Comparison of ENCODE assay signal across 28 mouse cellular contexts in the genomic region with DNA sequence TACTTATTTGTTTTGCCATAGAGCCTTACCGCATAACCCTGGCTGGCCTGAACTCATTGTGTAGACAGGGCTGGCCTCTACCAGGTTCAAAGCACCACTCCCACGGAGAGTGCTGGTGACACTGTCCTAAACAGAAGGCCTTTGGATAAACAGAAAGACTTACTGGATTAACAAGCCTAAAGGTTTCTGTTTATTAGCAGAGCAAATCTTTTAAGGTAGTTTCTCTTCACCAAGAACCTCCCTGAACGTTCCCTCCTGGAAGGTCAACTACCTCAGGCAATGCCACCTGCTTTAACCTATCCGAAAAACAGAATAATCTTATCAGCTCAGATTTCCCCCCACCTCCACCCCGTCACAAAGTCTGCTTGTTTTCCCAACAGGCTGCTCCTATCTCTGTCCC. TPM values are rescaled to one million over a fixed set of nuclear protein-coding genes. Genes with fewer than 3 reads are reported as not detected.
"Had no signal": no experiment of that assay in that cellular context is flagged by ENCODE, and none has a peak within 500 bp of the region (broad histone marks: within the 10 kb centered on the region; RNA-seq: fewer than 3 reads in every experiment).

No protein-coding gene starts in this region.

- H3K27me3 ChIP-seq: midbrain, embryonic 15.5 days; neural tube, embryonic 13.5 days; neural tube, embryonic 15.5 days; stomach, embryonic 15.5 days had no signal

- H3K36me3 ChIP-seq: midbrain, embryonic 15.5 days; neural tube, embryonic 15.5 days; stomach, embryonic 15.5 days had no signal

- H3K9me3 ChIP-seq: midbrain, embryonic 10.5 days; midbrain, embryonic 13.5 days; midbrain, embryonic 15.5 days; neural tube, embryonic 13.5 days; neural tube, embryonic 15.5 days; stomach, embryonic 15.5 days had no signal

- H3K4me3 ChIP-seq: midbrain, embryonic 10.5 days; midbrain, embryonic 13.5 days; midbrain, embryonic 15.5 days; myocyte; neural tube, embryonic 13.5 days; neural tube, embryonic 15.5 days; stomach, embryonic 15.5 days had no signal

- H3K27ac ChIP-seq: liver, embryonic 14.5 days; midbrain, embryonic 10.5 days; midbrain, embryonic 13.5 days; midbrain, embryonic 15.5 days; neural tube, embryonic 13.5 days; neural tube, embryonic 15.5 days; stomach, embryonic 15.5 days; stomach, postnatal 0 days had no signal

- H3K9ac ChIP-seq: liver, embryonic 14.5 days; lung, embryonic 14.5 days; midbrain, embryonic 13.5 days; midbrain, embryonic 15.5 days; neural tube, embryonic 13.5 days; neural tube, embryonic 15.5 days; stomach, embryonic 15.5 days had no signal

- DNase-seq: lung, adult 18-20 months; lung, embryonic 14.5 days; lung, postnatal 10 days; lung, postnatal 4 days; retina, postnatal 1 day; right cerebral cortex, adult 18-20 months; right cerebral cortex, postnatal 25 days; right cerebral cortex, postnatal 4 days; thymus, postnatal 4 days had no signal

RNA-seq across cellular contexts. Expression of a gene that starts 52.1 kb away (rescaled TPM):
- total RNA-seq: megakaryocyte, adult 5-6 weeks; megakaryocyte-erythroid progenitor cell, adult 5-6 weeks had no signal
- polyA plus RNA-seq: liver, embryonic 14.5 days; liver, embryonic 16.5 days; lung, embryonic 14.5 days; lung, embryonic 16.5 days; midbrain, embryonic 10.5 days; midbrain, embryonic 13.5 days; midbrain, embryonic 15.5 days; myocyte; neural tube, embryonic 11.5 days; neural tube, embryonic 13.5 days; neural tube, embryonic 15.5 days; small intestine, adult 2 months; spleen, adult 2 months; stomach, embryonic 15.5 days; stomach, postnatal 0 days; testis, adult 2 months; thymus, postnatal 0 days; urinary bladder, adult 2 months had no signal
